Mouse (Mus musculus): ENCODE data around the gene Rnd1. TPM values are rescaled to one million over a fixed set of nuclear protein-coding genes. Genes with fewer than 3 reads are reported as not detected.

Gene Rnd1
- total RNA-seq, 2 experiments from 2014 or later = 46.5 to 49.7 TPM

DNA sequence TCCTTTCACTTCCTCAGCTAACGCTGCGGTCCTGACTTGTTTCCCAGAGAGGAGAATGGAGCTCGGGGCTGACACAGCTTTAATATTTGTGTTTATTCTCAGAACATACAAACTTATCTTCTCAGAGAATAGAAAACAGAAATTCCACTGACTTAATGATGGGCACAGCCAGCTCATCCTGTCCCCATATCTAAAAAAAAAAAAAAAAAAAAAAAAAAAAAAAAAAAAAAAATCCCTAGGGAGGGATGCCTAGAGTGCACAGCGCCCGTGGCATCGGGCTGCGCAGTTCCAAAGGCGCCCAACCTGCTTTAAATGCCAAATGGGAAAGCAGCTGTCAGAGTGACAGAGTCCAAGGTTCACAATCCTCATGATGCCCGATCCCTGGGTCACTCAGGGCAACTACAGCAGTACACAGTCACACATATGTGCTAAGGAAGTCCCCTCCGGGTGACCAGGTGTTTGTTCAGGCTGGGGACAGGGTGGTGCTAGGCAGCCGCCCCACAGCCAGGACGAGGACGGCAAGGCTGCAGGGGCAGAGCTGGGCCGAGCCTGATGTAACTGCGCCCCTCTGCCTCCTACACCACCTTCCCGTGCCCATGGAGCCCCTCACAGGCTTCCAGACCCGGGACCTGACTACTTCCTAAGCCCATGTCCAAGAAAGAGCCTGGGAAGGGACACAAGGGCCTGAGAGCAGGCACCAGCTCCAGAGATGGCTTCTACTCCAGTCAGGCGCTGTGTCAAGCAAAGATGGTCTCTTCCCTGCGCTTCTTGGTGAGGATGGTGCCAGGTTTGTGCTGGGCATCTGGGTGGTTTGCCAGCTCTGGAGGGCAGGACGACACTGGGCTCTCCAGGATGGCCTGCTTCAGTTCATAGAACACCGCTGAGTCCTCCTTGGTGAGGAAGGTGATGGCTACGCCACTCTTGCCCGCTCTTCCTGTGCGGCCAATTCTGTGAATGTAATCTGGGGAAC is 31.9 kb downstream of the Rnd1 start:
- DNase-seq = no peak
- intact Hi-C loops (cut with DNase I) = no loop called here

DNA sequence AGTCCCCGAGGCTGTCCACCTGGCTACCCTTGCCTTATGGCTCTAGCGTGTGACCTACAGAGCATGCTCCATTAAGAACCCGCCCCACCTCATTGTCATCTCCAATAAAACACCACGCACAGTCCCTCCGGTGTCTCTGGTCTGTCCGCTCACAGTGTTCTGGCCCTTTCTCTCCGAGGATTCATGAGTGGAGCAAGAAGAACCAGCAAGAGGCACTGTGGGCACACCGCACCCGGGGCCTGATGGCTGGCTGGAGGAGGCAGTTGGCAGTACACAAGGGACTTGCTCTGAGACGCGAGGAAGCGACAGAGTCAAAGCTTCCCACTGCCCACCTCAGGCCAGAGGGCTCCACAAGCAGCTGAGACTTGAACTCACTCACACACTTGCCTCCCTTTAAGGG is 32.9 kb downstream of the Rnd1 start:
- intact Hi-C loops (cut with DNase I) = no loop called here
- DNase-seq = no peak

DNA sequence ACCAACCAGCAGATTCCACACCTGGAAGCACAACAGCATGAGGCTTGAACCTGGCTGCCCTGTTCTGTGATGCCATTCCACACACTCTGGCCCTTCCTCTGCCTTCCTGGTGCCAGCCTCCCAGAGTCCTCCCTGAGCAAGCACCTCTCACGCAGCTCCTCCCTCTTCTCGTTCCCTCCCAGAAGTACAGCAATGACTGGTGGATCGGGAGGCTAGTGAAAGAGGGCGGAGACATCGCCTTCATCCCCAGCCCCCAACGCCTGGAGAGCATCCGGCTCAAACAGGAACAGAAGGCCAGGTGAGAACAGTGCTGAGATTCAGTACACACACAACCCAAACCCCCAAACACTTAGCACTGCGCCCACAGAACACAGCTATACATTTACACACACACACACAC is 37.1 kb downstream of the Rnd1 start:
- DNase-seq = no peak
- intact Hi-C loops (cut with DNase I) = no loop called here

DNA sequence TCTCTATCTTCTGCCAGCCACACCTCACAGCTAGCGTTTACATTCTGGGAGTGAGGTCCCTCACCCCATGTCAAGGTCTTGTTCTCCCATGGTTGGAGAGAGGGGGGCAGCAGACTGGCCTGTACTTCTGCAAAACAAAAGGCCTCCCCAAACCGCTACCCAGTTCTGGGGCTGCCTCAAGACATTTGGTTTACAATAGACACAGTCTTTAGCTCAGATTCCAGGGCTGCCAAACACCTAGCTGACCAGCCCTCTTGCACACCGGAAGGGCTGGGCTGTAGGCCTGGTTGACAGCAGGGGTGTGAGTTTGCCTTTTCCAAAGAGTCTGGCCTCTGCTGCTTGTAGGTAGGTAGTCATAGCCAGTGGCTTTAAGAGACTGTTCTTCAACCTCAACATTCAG is 40.1 kb downstream of the Rnd1 start:
- intact Hi-C loops (cut with DNase I) = no loop called here
- DNase-seq = no peak

DNA sequence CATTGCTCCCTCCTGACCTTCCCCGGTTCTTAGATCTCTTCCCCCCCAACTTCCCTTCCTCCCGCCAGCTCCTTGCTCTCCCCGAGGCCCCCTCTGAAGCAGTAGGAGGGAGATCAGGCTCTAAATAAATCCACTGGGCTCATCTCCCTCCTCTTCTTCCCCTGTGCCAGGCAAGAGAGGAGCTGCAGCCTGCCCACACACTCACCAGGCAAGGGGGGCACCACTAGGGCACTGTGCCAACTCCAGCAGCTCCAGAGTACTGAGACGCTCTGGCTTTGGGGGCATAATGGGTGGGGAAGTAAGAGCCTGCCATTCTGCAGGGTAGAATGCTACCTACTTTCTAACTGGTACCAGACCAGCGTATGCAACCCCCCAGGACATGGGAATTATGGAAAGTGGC is 40.7 kb downstream of the Rnd1 start:
- intact Hi-C loops (cut with DNase I) = no loop called here
- DNase-seq = peak; percentile 81

DNA sequence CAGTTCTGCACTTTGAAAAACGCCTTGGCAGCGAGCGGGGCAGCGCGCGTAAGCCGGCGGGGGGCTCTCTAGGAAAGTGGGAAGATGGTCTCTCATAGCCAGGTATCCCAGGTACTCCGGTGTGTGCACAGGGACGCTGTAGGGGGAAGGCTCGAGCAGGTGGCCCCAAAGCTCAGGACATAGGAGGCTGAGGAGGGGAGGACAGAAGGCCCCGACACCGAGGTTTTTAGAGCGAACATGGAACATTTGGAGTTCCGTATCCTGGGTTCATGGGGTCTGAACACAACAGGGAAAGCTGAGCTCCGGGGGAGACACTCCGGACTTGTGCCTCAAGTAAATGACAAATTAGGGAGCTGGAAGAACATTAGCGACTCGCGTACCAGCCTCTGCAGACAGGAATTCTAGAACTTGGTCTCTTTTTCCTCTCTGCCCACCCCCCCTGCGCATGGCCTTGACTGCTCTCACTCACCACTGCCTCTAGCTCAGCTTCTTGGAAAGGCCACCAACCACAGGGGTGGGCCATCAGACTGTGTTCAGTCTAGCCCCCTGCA is 41.9 kb downstream of the Rnd1 start:
- DNase-seq = peak; percentile 39
- intact Hi-C loops (cut with DNase I) = no loop called here

DNA sequence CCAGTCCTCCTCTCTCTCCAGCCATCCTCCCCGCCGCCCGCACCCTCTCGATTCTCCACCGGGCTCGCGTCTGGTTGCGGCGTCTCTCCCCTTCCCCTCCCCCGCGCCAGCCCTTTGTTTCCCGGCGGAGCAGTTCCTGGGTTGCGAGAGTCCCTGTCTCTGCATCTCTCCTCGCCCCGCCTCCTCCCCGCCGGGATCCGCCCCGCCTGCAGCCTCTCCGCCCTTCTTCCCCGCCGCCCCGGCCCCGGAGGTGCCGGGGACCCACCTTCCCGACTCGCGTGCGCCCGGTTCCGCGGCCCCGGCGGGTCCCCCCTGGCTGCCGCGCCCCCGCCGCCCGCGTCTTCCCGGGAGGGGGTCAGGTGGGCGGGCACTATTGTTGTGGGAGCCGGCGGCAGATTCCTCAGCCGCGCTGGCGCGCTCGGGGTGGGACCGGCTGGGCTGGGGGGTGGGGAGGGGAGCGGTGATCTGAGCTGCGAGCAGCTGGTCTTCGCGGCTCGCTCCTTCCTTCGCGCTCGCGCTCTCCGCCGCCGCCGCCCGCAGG is 42.6 kb downstream of the Rnd1 start:
- intact Hi-C loops (cut with DNase I) = no loop called here

DNA sequence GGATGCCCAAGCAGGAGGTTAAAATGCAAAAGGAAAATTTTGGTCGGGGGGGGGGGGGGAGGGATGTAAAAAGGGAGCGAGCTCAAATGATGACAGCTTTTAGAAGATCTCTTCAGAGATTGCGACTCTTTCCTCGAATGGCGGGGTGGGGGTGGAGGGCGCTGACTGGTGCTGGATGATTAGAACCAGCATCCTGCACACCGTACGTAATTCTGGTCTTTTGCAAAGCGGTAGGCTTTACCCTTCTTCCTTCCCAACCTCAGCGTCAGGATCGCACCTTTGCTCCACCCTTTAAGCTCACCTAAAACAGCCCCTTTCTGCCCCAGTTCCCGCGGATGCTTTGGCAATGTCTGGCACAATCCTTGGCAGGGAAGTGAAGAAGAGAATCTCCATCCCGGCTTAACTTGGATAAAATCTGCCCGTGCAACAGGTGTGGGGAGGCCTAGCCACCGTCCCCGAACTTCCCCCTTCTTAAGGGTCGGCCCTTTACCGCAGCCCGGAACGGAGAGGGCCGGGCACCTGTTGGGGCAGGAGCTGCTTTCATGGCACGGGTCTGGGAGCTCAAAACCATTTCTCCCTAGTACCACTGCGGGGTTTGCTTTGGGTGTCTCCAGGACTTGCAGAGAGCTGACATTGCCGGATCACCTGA is 43.3 kb downstream of the Rnd1 start:
- intact Hi-C loops (cut with DNase I) = no loop called here
- DNase-seq = no peak

More for the DNA sequence above, 42.6 kb downstream of the Rnd1 start:
- peak; percentile 86 for DNase-seq

DNA sequence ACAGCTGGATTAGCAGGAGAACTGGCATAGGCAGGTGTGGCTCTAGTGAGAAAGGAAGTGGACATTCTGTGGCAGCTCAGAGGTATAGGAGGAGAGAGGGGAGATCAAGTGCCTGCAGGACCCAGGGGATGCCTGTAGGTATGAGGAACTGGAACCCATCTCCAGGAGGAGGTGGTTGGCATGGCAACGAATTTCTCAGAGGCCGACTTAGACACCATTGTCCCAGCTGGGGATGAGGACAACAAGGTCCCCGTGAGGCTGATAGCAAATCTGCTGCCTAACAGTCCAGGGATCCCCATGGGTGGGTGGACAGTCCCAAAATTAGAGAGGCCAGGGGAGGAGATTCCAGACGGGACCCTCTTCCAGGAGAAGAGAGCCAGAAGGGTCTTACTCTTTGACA is 44.3 kb downstream of the Rnd1 start:
- DNase-seq = no peak
- intact Hi-C loops (cut with DNase I) = no loop called here

DNA sequence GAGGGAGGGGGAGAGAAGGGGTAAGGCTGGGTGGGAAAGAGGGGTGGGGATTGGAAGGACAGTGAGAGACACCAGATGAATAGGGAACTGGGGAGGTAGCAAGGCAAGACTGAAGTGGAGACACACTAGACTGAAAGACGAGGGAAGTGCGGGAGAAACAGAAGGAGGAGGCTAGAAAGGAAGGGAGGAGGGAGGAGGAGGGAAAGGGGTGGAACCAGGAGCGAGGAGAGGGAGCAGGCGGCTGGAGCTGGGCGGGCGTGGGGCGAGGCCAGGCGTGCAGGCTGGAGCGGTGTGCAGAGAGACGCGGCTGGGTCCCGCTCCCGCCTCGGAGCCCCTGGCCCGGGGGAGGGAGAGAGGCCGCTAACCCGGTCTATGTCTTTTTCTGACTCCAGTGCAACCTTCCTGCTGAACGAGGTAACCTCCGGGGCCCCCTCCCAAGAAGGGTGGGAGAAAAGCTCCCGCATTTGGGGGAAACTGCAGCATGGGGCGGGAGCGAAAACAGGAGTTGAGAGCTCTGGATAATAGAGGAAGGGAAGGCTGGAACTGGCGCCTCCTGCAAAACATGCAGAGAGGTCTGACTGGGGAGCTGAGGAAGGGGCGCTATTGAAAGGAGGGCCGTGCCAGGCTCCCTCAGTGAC is 45.0 kb downstream of the Rnd1 start:
- intact Hi-C loops (cut with DNase I) = no loop called here
- DNase-seq = peak; percentile 54

DNA sequence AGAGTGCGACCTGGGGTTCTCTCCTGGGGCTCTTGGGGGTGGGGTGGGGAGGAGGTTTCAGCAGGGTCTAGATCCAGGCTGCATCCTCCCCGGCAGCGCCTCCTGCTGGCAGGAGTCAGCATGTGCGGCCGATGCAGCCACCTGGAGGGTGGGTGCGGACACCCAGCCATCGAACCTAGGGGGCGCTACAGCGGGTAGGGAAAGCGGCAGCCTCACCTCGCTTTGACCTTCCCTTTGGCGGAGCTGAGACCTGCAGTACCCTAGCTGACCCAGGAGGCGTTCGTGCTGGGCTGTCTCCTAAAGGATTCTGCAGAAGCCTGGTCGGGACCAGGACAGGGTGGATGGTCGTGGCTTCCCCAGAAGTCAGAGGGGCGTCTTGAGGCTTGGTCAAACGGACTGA is 45.8 kb downstream of the Rnd1 start:
- peak; percentile 83 for DNase-seq
- intact Hi-C loops (cut with DNase I) = no loop called here

DNA sequence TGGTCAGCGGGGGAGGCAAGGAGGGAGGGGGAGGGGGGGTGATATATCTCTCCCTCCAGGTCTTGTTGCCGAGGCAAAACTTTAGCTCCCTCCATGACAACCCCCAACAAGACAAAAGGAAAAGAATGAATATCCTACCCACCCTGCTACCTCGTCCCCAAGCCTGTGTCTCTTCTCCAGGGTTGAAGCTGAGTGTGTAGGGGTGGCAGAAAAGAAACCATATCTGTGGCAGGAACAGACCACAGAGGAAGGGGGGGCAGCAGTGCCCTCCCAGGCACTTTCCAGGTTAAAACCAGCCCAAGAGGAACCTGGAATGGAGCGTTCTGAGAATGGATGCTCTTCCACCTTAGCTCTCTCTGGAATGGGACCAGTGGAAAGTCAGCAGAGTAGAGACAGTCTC is 46.7 kb downstream of the Rnd1 start, which contains the start of gene Cacnb3:
Gene Cacnb3 (plus strand): TSS at position 301 of the 400 bp plus-strand sequence.
- intact Hi-C loops (cut with DNase I) = no loop called here
- DNase-seq = no peak

DNA sequence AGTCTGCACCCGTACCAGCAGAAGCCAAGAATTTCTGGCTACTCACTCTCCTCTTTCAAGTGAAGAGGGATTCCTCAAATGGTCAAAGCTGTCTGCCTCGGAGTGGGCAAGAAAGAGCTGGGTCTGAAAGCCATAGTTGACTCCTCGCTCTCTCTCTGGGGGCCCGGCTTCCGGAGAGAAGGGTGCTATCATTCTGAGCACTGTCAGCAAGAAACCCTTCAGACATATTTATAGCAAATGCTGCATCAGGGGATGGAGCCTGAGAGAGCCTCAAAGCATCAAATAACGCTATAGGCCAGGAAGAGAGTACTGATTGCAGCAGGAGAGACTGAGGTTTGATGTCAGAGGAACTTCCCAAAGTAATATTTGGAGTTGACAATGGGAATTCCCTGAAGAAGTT is 47.8 kb downstream of the Rnd1 start:
- intact Hi-C loops (cut with DNase I) = no loop called here
- no peak for DNase-seq

DNA sequence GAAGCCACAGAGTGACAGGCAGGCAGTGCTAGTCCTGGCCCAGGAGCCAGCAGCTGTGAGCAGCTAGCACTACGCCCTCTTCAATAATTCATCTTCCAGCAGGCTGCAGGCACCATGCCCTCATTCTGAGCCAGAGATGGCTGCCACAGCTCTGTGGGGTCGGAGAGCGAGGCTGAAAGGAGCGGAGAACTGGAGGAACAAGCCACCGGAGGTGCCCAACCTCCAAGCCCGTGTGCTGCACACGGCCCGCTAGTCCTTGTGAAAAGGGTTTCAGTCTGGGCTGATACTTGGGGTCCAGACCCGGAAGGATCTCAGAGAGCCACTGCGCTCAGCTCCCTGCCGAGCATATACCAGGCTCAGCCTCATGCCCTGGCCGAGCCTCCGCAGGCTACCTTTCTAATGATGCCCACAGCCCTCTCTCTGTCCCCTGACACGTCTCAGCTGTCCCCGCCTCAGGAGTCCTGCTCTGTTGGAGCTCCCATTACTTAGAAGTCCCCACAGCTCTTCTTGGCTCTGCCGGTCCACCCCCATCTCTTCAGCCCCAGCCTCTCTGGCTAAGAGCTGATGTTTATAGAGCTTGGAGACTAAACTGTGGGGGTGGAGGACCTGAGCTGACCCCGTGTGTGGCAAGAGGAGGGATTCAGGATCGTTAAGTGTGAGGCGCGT is 48.5 kb downstream of the Rnd1 start:
- no peak for DNase-seq

DNA sequence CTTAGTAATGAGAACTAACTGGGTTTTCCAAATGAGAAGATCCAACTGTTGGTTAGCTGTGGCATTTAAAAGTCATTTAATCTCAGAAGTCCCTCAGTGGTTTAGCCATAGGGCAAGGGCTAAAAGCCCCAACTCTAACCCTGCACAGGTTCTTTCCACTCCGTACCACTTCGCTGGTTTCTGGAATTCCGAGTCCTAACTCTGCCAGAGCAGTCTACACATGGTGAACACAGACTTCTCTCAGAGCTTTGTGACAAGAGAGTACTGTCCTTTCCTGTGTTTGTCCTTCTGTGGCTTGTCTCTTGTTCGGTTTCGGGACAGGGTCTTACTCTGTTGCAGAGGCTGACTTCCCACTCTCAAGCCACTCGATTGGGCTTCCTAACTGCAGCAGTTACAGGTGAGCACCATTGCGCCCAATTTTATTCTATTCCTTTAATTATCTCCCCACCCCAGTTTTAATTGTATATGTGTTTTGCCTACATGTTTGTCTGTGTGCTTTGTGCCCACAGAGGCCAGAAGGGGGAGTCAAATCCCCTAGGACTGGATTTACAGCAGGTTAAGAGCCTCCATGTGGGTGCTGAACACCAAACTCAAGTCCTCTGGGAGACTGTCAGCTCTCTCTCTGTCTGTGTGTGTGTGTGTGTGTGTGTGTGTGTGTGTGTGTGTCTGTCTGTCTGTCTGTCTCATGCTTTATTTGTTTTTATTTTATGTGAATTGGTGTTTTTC is 50.6 kb downstream of the Rnd1 start:
- intact Hi-C loops (cut with DNase I) = no loop called here
- no peak for DNase-seq

More for the DNA sequence above, 48.5 kb downstream of the Rnd1 start:
- intact Hi-C loops (cut with DNase I) = no loop called here

DNA sequence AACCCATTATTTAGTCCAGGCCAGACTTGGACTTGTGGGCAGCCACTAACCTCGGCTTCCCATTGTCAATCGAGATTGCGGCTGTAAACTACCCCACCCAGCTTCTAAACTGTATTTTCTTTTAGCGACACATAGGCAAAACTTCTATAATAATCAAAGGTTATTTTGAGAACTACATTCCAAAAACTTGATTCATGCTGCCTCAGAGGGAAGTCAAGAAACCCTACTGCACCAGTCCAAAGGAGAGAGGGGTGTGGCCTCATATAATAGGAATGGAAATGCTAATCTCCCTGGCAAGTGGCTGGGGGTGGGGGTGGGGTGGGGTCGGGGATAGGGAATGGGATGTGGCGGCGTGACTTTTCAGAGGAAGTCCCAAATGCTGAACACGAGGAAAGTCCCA is 51.2 kb downstream of the Rnd1 start:
- no peak for DNase-seq
- intact Hi-C loops (cut with DNase I) = no loop called here

DNA sequence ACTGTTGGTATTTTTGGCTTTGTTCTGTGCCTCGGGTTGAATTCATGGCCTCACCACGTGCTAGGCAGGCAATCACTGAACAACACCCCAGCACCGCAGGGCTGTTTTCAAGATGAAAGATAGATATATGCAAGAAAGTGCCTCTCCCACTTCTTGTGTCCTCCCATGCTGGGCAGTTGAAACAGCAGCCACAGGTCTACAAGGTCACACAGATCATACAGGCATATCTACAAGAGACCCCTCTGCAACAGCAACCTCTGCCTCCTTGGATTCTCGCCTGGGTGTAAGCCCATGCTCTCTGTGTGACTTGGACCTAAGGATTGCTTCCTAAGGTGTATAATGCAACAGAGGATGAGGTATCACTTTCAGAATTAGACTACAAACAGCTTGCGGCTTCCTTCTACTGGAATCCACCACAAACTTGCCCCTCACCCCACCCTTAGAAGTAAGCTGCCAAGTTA is 53.9 kb downstream of the Rnd1 start:
- intact Hi-C loops (cut with DNase I) = no loop called here
- no peak for DNase-seq

DNA sequence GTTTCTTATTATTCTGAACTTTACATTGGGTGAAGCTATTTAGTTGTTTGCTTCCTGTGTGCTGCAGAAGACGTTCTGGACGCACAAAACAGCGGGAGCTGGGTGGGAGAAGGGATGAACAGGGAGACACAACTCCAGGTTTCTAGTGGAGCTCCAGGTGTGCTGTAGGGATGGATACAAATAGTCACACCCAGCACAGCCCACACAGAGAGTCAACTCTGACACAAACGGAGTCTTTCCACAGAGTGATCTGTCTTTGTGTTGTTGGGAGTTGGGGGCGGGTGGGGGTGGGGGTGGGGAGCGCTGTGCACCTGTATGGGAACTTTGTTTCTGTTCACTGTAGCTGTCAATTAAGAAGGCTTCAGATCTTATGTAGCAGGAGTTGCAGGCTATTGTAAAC is 54.5 kb downstream of the Rnd1 start:
- intact Hi-C loops (cut with DNase I) = no loop called here
- no peak for DNase-seq

DNA sequence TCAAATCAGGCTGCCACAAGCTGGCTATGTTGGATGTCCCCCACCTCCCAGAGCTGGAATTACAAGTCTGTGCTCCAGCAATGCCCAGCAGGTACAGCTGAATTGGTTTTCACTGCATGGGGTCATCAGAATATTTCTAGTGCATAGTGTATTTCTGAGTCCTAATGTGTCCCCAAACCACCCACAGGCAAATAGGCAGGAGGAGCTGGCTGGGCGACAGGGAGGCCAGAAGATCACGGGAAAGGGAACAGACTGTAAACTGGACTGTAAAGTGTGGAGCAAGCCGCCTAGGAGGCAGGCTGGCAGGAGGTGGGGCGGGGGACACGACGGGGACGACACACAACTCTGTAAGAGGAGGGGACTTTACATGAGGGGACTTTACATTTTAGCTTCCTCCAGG is 55.1 kb downstream of the Rnd1 start:
- no peak for DNase-seq
- intact Hi-C loops (cut with DNase I) = no loop called here

DNA sequence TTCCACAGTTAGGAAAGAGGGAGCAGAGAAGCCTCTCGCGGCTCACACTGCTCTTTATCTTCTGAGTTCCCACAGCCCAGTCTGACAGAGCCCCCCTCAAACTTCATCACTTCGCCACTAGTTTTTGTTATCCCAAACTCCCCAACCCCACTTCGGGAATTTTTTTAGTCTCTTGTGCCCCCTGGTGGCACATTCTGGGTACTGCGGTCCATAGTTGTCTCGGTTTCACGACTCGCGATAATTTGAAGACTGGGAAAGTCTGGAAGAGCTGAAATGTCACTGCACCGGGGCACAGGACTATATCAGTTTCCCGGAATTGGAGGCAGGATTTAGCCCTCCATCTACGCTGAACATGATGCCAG is 60.1 kb downstream of the Rnd1 start:
- intact Hi-C loops (cut with DNase I) = loop anchor here (5.0 kb wide), 1 partner anchor 35 kb away; no protein-coding TSS in a partner anchor
- peak; percentile 75 for DNase-seq

Data from left cerebral cortex, postnatal 4 days (tissue).